Mouse (Mus musculus) neural tube, embryonic 14.5 days (tissue): Measurements from ENCODE around the gene Zfand6. TPM values are rescaled to one million over a fixed set of nuclear protein-coding genes. Genes with fewer than 3 reads are reported as not detected.

ENCODE experiments used
- ATAC-seq: fragments of 200-750 bp; cut with Nextera tagmentation; 2 replicates; pipeline ENCODE4 v1.8.0; 2017; ENCODE audit warnings: low read depth, mild to moderate bottlenecking, moderate TSS enrichment, moderate library complexity
- H3K27ac ChIP-seq: fragments of 300-500 bp; sonication (generic); 2 replicates; pipeline ENCODE4 v1.5.1; 2014; ENCODE audit warnings: low read depth, mild to moderate bottlenecking, control low read depth, low read length, moderate library complexity, mixed read lengths
- H3K27me3 ChIP-seq: fragments of 300-500 bp; sonication (generic); 2 replicates; pipeline ENCODE4 v1.6.1; 2014; ENCODE audit warnings: low read length; ENCODE audit not compliant: control insufficient read depth, insufficient read depth
- H3K36me3 ChIP-seq: fragments of 300-500 bp; sonication (generic); 2 replicates; pipeline ENCODE4 v1.6.1; 2014; ENCODE audit warnings: low read length, mixed read lengths; ENCODE audit not compliant: control insufficient read depth, insufficient read depth
- H3K4me1 ChIP-seq: fragments of 300-500 bp; sonication (generic); 2 replicates; pipeline ENCODE4 v1.6.1; 2014; ENCODE audit warnings: low read length; ENCODE audit not compliant: control insufficient read depth, insufficient read depth
- H3K4me2 ChIP-seq: fragments of 300-500 bp; sonication (generic); 2 replicates; pipeline ENCODE4 v1.6.1; 2014; ENCODE audit warnings: mild to moderate bottlenecking, low read depth, low read length, control low read depth
- H3K4me3 ChIP-seq: fragments of 300-500 bp; sonication (generic); 2 replicates; pipeline ENCODE4 v1.5.1; 2014; ENCODE audit warnings: low read depth, low read length, control low read depth, mixed read lengths
- H3K9ac ChIP-seq: fragments of 300-500 bp; sonication (generic); replicated peaks from 2 replicates; pipeline ENCODE4 v1.6.1; 2014; ENCODE audit warnings: low read depth, mild to moderate bottlenecking, control low read depth, low read length, mixed read lengths
- H3K9me3 ChIP-seq: fragments of 300-500 bp; sonication (generic); 2 replicates; pipeline ENCODE4 v1.6.1; 2016; ENCODE audit warnings: low read length; ENCODE audit not compliant: control insufficient read depth
- WGBS: fragments of 180-500 bp; shearing (Covaris S2); extraction: QIAGEN DNeasy Blood & Tissue Kit; methylation state at CpG from one replicate; pipeline ENCODE4 v1.1.7; 2014; 5-methylcytosine and 5-hydroxymethylcytosine counted together
- polyA plus RNA-seq: library from polyadenylated mRNA; unstranded; fragments of >200 nt; fragmentation: Nextera tagmentation; extraction: Ambion mirVana; gene quantifications from 2 replicates; pipeline ENCODE4 v1.2.1, GENCODE M21; 2014

Zfand6 gene
- polyA plus RNA-seq, 1 experiment from 2014 or later, result 239 TPM

- no peak for ATAC-seq
- Histone ChIP-seq H3K9ac (no peak overlapping the region), H3K27me3 (no peaks in the 10 kb centered on the region)
These were observed 52.8 kb downstream of the Zfand6 start for GRCm38 (mm10) chr7:84636939-84637338.

DNA sequence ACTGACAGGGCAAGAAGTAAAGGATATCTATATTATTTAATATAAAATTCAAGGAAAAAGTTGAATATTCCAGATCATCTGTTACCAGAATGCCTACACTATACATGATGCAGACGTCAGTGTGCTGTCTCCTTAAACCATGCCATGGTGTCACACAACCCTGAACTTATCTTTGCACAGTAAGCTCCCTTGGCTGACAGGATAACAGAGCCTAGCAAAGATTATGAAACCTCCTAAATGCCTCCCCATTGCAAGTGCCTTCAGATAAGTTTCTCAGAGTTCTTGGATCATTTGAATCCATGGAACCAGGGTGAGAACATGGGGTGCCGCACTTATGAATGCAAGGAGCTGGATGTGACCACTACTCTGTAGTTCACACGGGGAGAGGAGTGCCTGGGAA, 57.9 kb downstream of the Zfand6 start:
- Histone ChIP-seq H3K36me3 (0 out of 2 replicates have a peak, but pooled peaks cover 4% of the 10 kb centered on the region), H3K9me3 (no peaks in the 10 kb centered on the region), H3K9ac (no peak overlapping the region), H3K4me2 (no peak overlapping the region), H3K27me3 (no peaks in the 10 kb centered on the region), H3K4me3 (no peak overlapping the region), H3K4me1 (no peaks in the 10 kb centered on the region), H3K27ac (no peak overlapping the region)
- 94% methylated on average over 3 of the region's 3 CpGs for WGBS
- ATAC-seq, result no peak

More at GRCm38 (mm10) chr7:84636939-84637338, 52.8 kb downstream of the Zfand6 start:
- Histone ChIP-seq H3K27ac (no peak overlapping the region), H3K4me1 (no peaks in the 10 kb centered on the region), H3K4me2 (no peak overlapping the region), H3K4me3 (no peak overlapping the region), H3K9me3 (no peaks in the 10 kb centered on the region), H3K36me3 (0 out of 2 replicates have a peak, but pooled peaks cover 2% of the 10 kb centered on the region)

GRCm38 (mm10) chr7:84623718-84624117, 66.0 kb downstream of the Zfand6 start:
- Histone ChIP-seq H3K9me3 (no peaks in the 10 kb centered on the region), H3K9ac (no peak overlapping the region), H3K4me3 (no peak overlapping the region), H3K27ac (no peak overlapping the region), H3K27me3 (no peaks in the 10 kb centered on the region), H3K36me3 (no peaks in the 10 kb centered on the region), H3K4me2 (no peak overlapping the region), H3K4me1 (no peaks in the 10 kb centered on the region)
- ATAC-seq, result no peak
- 97% methylated on average over 4 of the region's 4 CpGs for WGBS

GRCm38 (mm10) chr7:84620956-84621355, 68.8 kb downstream of the Zfand6 start:
- ATAC-seq, result no peak
- Histone ChIP-seq H3K4me3 (no peak overlapping the region), H3K27ac (no peak overlapping the region), H3K4me2 (no peak overlapping the region), H3K27me3 (no peaks in the 10 kb centered on the region), H3K9me3 (no peaks in the 10 kb centered on the region), H3K9ac (no peak overlapping the region), H3K4me1 (no peaks in the 10 kb centered on the region), H3K36me3 (no peaks in the 10 kb centered on the region)
- 97% methylated on average over 3 of the region's 3 CpGs for WGBS

DNA sequence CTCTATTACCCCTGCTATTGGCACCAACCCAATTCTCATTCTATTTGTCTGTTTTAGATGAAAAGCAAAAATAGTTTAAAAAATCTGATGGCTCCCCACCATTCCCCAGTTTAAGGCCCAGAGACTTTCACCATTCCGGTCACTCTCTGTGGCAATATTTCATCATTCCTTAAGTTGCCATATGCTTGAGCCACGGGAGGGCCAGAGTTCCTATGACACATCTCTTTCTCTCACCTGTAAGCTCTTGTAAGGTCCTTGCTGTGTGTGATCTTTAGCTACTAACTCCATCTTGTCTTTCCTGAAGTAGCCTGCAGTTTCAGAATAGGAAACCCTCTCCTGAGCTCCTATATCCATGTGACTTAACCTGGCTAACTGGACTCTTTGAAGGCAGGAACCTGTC, 70.8 kb downstream of the Zfand6 start:
- H3K4me1 ChIP-seq, result no peaks in the 10 kb centered on the region
- H3K4me3 ChIP-seq, result no peak overlapping the region
- no peaks in the 10 kb centered on the region for H3K27me3 ChIP-seq
- H3K36me3 ChIP-seq, result 0 out of 2 replicates have a peak, but pooled peaks cover 4% of the 10 kb centered on the region
- H3K4me2 ChIP-seq, result no peak overlapping the region
- no peak for ATAC-seq
- H3K9me3 ChIP-seq, result no peaks in the 10 kb centered on the region
- 94% methylated on average over 2 of the region's 2 CpGs for WGBS
- no peak overlapping the region for H3K27ac ChIP-seq
- H3K9ac ChIP-seq, result no peak overlapping the region

GRCm38 (mm10) chr7:84612445-84612844, 77.3 kb downstream of the Zfand6 start:
- H3K36me3 ChIP-seq, result 0 out of 2 replicates have a peak, but pooled peaks cover 4% of the 10 kb centered on the region
- no peaks in the 10 kb centered on the region for H3K9me3 ChIP-seq
- 91% methylated on average over 4 of the region's 4 CpGs for WGBS
- H3K27me3 ChIP-seq, result no peaks in the 10 kb centered on the region
- no peak overlapping the region for H3K9ac ChIP-seq
- ATAC-seq, result no peak
- no peaks in the 10 kb centered on the region for H3K4me1 ChIP-seq
- H3K27ac ChIP-seq, result no peak overlapping the region
- no peak overlapping the region for H3K4me2 ChIP-seq
- H3K4me3 ChIP-seq, result no peak overlapping the region

- 0 out of 2 replicates have a peak, but pooled peaks cover 4% of the 10 kb centered on the region for H3K36me3 ChIP-seq
- no peaks in the 10 kb centered on the region for H3K27me3 ChIP-seq
- no peaks in the 10 kb centered on the region for H3K4me1 ChIP-seq
- H3K27ac ChIP-seq, result no peak overlapping the region
- 93% methylated on average over 1 of the region's 1 CpGs for WGBS
- H3K4me2 ChIP-seq, result no peak overlapping the region
- ATAC-seq, result no peak
- H3K9me3 ChIP-seq, result no peaks in the 10 kb centered on the region
- no peak overlapping the region for H3K9ac ChIP-seq
- no peak overlapping the region for H3K4me3 ChIP-seq
These were observed 78.2 kb downstream of the Zfand6 start for GRCm38 (mm10) chr7:84611609-84612008.

DNA sequence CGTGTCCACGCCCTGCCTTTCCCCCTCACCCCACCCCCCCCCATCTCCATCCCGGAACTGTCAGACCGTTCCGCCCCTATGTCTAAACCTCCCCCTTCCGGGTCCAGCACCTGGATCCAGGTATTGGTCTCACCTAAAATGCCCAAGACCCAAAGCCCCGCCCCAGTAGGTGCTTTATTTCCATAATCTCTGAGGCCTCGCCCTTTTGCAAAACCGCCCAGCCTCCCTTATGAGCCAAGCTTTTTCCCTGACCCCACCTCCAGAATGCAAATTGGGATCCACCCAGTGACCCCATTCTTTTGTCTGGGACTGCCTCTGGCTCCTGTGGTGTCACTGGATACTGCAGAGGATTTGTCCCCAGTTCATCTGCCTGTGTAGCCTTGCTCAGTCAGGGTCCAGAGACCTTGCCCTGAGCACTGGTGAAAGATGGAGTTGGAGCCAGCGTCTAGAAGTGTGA, 83.4 kb downstream of the Zfand6 start, which contains the start of gene Fah:
Fah (minus strand) TSS at position 430 of the 457 bp plus-strand sequence.
- 0% methylated on average over 10 of the region's 10 CpGs for WGBS
- peak within 1 kb of the TSS; percentile 47 for H3K4me3 ChIP-seq
- no peak within 1 kb of the TSS for H3K27ac ChIP-seq

GRCm38 (mm10) chr7:84605704-84606292, 84.0 kb downstream of the Zfand6 start:
- Histone ChIP-seq H3K9ac (peak overlapping the region; percentile 69), H3K27me3 (no peaks in the 10 kb centered on the region), H3K36me3 (no peaks in the 10 kb centered on the region), H3K4me1 (peaks cover 6% of the 10 kb centered on the region), H3K4me3 (peak overlapping the region; percentile 47), H3K27ac (no peak overlapping the region), H3K4me2 (peak overlapping the region; percentile 97), H3K9me3 (no peaks in the 10 kb centered on the region)
- ATAC-seq, result peak; percentile 90
- WGBS, result 1% methylated on average over 32 of the region's 36 CpGs

More for the DNA sequence above, 83.4 kb downstream of the Zfand6 start, which contains the start of gene Fah:
- ATAC-seq, result peak; percentile 49
- Histone ChIP-seq H3K27me3 (no peaks in the 10 kb centered on the region), H3K36me3 (no peaks in the 10 kb centered on the region), H3K9ac (peak within 1 kb of the TSS; percentile 69), H3K4me2 (peak within 1 kb of the TSS; percentile 97), H3K4me1 (peaks cover 6% of the 10 kb centered on the region), H3K9me3 (no peaks in the 10 kb centered on the region)
